Mouse (Mus musculus) testis, postnatal 14 days (tissue): ENCODE results near the gene Omg.

Experiments used
- DNase-seq: peaks from one replicate; pipeline ENCODE4 v3.0.0; 2021; ENCODE audit warnings: low spot score

Omg gene

DNA sequence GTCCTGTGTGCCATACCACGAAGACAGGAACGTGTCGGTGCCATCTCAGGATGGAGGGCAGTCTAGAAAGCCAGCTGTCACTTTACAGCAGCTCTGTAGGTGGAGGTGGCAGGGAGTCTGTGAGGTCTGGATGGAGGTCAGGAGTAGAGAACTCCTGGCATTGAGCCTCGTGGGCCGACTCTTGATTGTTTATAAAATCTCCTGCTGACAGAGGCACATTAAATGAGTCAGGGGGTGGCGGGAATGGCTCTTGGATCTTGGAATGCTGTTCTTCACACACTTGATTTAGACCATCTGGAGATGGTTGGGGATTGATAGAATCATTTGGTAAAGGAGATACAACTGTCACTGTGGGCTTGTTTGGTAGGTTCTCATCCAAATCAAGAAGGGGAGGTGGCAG, 11.4 kb upstream of the Omg start:
- no peak for DNase-seq

DNA sequence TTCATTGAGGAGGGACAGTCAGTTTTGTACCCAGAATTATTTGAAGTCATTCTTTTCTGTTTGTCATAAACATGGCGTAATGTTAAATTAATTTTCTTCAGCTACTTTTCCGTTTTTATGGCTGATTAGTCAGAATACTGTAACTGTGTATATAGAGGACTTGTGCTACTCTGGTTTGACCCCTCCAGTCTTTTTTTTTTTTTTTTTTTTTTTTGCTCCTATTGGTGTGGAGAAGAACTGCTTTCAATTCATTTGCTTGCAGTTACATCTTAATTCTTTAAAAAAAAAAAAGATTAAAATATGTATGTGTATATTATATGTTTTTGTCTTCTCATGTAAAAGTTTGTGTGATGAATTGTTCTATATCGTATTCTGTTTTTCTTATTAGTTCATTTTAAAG, 8.1 kb upstream of the Omg start:
- no peak for DNase-seq

GRCm38 (mm10) chr11:79504506-79504905, 622 bp upstream of the Omg start:
- DNase-seq, result no peak

GRCm38 (mm10) chr11:79502917-79503316, 967 bp downstream of the Omg start:
- no peak for DNase-seq

- DNase-seq, result no peak
These were observed 8.7 kb downstream of the Omg start for GRCm38 (mm10) chr11:79494976-79495800.

DNA sequence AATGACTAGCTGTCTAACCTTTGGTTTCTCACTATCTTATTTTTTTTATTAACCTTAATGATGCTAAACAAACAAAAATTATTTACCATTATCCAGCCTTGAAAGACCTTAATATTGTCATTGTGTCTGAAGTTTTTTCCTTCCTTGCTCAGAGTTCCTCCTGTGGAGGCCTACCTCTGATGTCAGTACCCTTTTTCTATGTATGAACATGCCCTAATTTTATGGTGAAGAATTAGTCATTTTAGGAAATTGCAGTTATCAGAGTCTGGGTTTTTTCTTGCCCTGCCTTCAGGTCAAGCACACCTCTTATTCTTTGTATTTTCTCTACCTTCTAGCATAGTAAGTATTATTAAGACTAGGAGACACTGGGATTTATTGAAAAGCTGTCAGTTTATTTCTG, 19.2 kb downstream of the Omg start:
- no peak for DNase-seq

GRCm38 (mm10) chr11:79483876-79484528, 19.9 kb downstream of the Omg start:
- DNase-seq, result no peak

DNA sequence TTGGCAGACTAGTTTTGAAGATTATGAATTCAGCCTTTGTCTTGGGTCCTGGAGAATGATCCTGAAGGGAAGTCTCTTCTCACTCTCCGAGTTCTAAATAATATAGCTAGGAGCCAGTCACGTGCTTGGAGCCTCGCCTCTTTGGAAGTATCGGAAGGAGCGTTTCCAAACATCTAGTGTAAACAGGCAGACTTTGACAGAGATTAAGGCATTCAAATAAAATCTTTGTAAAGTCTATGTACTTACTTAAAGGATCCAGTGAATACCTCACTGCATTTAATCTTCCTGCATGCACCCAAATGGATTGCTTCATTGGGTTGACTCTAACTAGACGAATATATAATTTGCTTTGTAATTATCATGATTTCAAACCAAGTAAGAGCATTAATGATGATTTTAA, 20.5 kb downstream of the Omg start:
- no peak for DNase-seq

GRCm38 (mm10) chr11:79468097-79468496, 35.8 kb downstream of the Omg start:
- no peak for DNase-seq

GRCm38 (mm10) chr11:79460756-79461450, 43.0 kb downstream of the Omg start:
- no peak for DNase-seq

- DNase-seq, result no peak
These were observed 44.0 kb downstream of the Omg start for GRCm38 (mm10) chr11:79459846-79460245.

DNA sequence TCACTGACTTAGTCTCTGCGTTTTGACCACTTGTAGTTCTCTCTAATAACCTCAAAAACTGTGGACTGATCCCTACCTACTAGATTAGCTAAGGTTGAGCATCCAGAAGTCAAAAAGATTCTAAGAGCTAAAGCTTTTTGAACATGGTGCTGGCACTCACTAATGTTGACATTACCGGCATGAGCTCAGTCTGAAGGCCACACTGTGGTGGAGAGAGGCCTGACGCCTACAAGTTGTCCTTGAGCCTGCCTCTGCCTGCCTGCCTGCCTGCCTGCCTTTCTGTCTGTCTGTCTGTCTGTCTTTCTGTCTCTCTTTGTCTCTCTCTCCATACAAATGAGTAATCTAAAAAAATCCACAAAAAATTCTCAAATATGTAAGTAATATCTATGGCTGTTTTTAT, 46.0 kb downstream of the Omg start:
- no peak for DNase-seq

- DNase-seq, result no peak
These were observed 50.9 kb downstream of the Omg start for GRCm38 (mm10) chr11:79452966-79453365.
